Mouse (Mus musculus): Measurements from ENCODE around the gene Rbfox1.

- TF ChIP-seq TAL1 (conservative IDR thresholded peaks at IDR 0.05; ENCODE audit: low read depth, low read length) (no peak), CTCF (IDR thresholded peaks at IDR 0.05; ENCODE audit: low read depth, low read length) (no peak), GATA1 (IDR thresholded peaks at IDR 0.05; ENCODE audit: borderline replicate concordance, low read length) (no peak)
These were observed 1209.1 kb downstream of the Rbfox1 start for GRCm38 (mm10) chr16:7094181-7094749.
